Mouse (Mus musculus) intestine, embryonic 15.5 days (tissue): Measurements from ENCODE around the gene Slc25a16. TPM values are rescaled to one million over a fixed set of nuclear protein-coding genes. Genes with fewer than 3 reads are reported as not detected.
"Not testable (repeated sequence)": the region's sequence is repeated elsewhere in the genome, so short reads cannot be mapped to it uniquely, and the experiment has no call there.

Source experiments
- ATAC-seq: fragments of 200-750 bp; cut with Nextera tagmentation; 2 replicates; pipeline ENCODE4 v1.8.0; 2017; ENCODE audit warnings: moderate TSS enrichment, moderate library complexity
- H3K27ac ChIP-seq: fragments of 300-500 bp; sonication (generic); 2 replicates; pipeline ENCODE4 v1.5.1; 2015; ENCODE audit warnings: mild to moderate bottlenecking, inconsistent platforms
- H3K27me3 ChIP-seq: fragments of 300-500 bp; sonication (generic); replicated peaks from 2 replicates; pipeline ENCODE4 v1.6.1; 2015; ENCODE audit warnings: inconsistent platforms
- H3K36me3 ChIP-seq: fragments of 300-500 bp; sonication (generic); 2 replicates; pipeline ENCODE4 v1.6.1; 2015; ENCODE audit warnings: inconsistent platforms
- H3K4me1 ChIP-seq: fragments of 300-500 bp; sonication (generic); replicated peaks from 2 replicates; pipeline ENCODE4 v1.6.1; 2015; ENCODE audit warnings: inconsistent platforms
- H3K4me2 ChIP-seq: fragments of 300-500 bp; sonication (generic); replicated peaks from 2 replicates; pipeline ENCODE4 v1.6.1; 2015; ENCODE audit warnings: mild to moderate bottlenecking, inconsistent platforms
- H3K4me3 ChIP-seq: fragments of 300-500 bp; sonication (generic); replicated peaks from 2 replicates; pipeline ENCODE4 v1.5.1; 2015; ENCODE audit warnings: inconsistent platforms
- H3K9ac ChIP-seq: fragments of 300-500 bp; sonication (generic); 2 replicates; pipeline ENCODE4 v1.6.1; 2015; ENCODE audit warnings: inconsistent platforms
- H3K9me3 ChIP-seq: fragments of 300-500 bp; sonication (generic); 2 replicates; pipeline ENCODE4 v1.6.1; 2016; ENCODE audit warnings: inconsistent platforms
- WGBS: fragments of 180-500 bp; shearing (Covaris S2); methylation state at CpG from one replicate; pipeline ENCODE4 v1.1.7; 2015; 5-methylcytosine and 5-hydroxymethylcytosine counted together
- polyA plus RNA-seq: library from polyadenylated mRNA; unstranded; fragments of >200 nt; fragmentation: Nextera tagmentation; extraction: Ambion mirVana; gene quantifications from 2 replicates; pipeline ENCODE4 v1.2.1, GENCODE M21; 2015

The Slc25a16 gene
- polyA plus RNA-seq, 1 experiment from 2014 or later, result 12.5 TPM

- Histone ChIP-seq H3K9ac (no peak overlapping the region), H3K4me2 (no peak overlapping the region), H3K36me3 (no peaks in the 10 kb centered on the region), H3K9me3 (no peaks in the 10 kb centered on the region), H3K4me1 (no peaks in the 10 kb centered on the region), H3K27me3 (no peaks in the 10 kb centered on the region), H3K27ac (no peak overlapping the region), H3K4me3 (no peak overlapping the region)
- 25% methylated on average over 4 of the region's 4 CpGs for WGBS
- no peak for ATAC-seq
Observed at GRCm38 (mm10) chr10:62892549-62893232, 27.7 kb upstream of the Slc25a16 start.

- no peak for ATAC-seq
- H3K36me3 ChIP-seq, result no peaks in the 10 kb centered on the region
Observed at GRCm38 (mm10) chr10:62893356-62893884, 27.0 kb upstream of the Slc25a16 start.

GRCm38 (mm10) chr10:62894447-62894846 is 26.0 kb upstream of the Slc25a16 start:
- H3K9me3 ChIP-seq, result no peaks in the 10 kb centered on the region
- no peaks in the 10 kb centered on the region for H3K36me3 ChIP-seq
- H3K27me3 ChIP-seq, result no peaks in the 10 kb centered on the region
- H3K4me3 ChIP-seq, result no peak overlapping the region
- WGBS, result 66% methylated on average over 3 of the region's 3 CpGs
- H3K9ac ChIP-seq, result no peak overlapping the region
- ATAC-seq, result no peak
- no peak overlapping the region for H3K27ac ChIP-seq
- no peak overlapping the region for H3K4me2 ChIP-seq
- no peaks in the 10 kb centered on the region for H3K4me1 ChIP-seq

More at GRCm38 (mm10) chr10:62893356-62893884, 27.0 kb upstream of the Slc25a16 start:
- no peak overlapping the region for H3K4me2 ChIP-seq
- H3K4me1 ChIP-seq, result no peaks in the 10 kb centered on the region
- WGBS, result 70% methylated on average over 6 of the region's 6 CpGs
- H3K4me3 ChIP-seq, result no peak overlapping the region
- no peaks in the 10 kb centered on the region for H3K27me3 ChIP-seq
- H3K9me3 ChIP-seq, result no peaks in the 10 kb centered on the region
- no peak overlapping the region for H3K9ac ChIP-seq
- no peak overlapping the region for H3K27ac ChIP-seq

- Histone ChIP-seq H3K4me1 (no peaks in the 10 kb centered on the region), H3K27ac (no peak overlapping the region), H3K4me3 (no peak overlapping the region), H3K9me3 (no peaks in the 10 kb centered on the region), H3K9ac (no peak overlapping the region), H3K4me2 (no peak overlapping the region), H3K36me3 (no peaks in the 10 kb centered on the region), H3K27me3 (no peaks in the 10 kb centered on the region)
- 76% methylated on average over 6 of the region's 6 CpGs for WGBS
- ATAC-seq, result no peak
Observed at GRCm38 (mm10) chr10:62895386-62895785, 25.0 kb upstream of the Slc25a16 start.

- Histone ChIP-seq H3K27ac (no peak overlapping the region), H3K27me3 (no peaks in the 10 kb centered on the region), H3K36me3 (no peaks in the 10 kb centered on the region), H3K9me3 (no peaks in the 10 kb centered on the region), H3K4me1 (no peaks in the 10 kb centered on the region), H3K9ac (no peak overlapping the region), H3K4me2 (no peak overlapping the region), H3K4me3 (no peak overlapping the region)
- WGBS, result 66% methylated on average over 4 of the region's 4 CpGs
- no peak for ATAC-seq
Observed at GRCm38 (mm10) chr10:62896035-62896434, 24.4 kb upstream of the Slc25a16 start.

GRCm38 (mm10) chr10:62896774-62897173 is 23.7 kb upstream of the Slc25a16 start:
- 66% methylated on average over 4 of the region's 4 CpGs for WGBS
- Histone ChIP-seq H3K9me3 (no peaks in the 10 kb centered on the region), H3K9ac (no peak overlapping the region), H3K4me2 (no peak overlapping the region), H3K27me3 (no peaks in the 10 kb centered on the region), H3K36me3 (no peaks in the 10 kb centered on the region), H3K27ac (no peak overlapping the region), H3K4me1 (no peaks in the 10 kb centered on the region), H3K4me3 (no peak overlapping the region)
- no peak; the same call in 1 of the 2 replicates for ATAC-seq

GRCm38 (mm10) chr10:62897437-62897836 is 23.0 kb upstream of the Slc25a16 start:
- Histone ChIP-seq H3K4me3 (no peak overlapping the region), H3K27ac (no peak overlapping the region), H3K9ac (no peak overlapping the region), H3K4me2 (no peak overlapping the region), H3K9me3 (no peaks in the 10 kb centered on the region), H3K4me1 (no peaks in the 10 kb centered on the region), H3K27me3 (no peaks in the 10 kb centered on the region), H3K36me3 (no peaks in the 10 kb centered on the region)
- 94% methylated on average over 3 of the region's 3 CpGs for WGBS
- ATAC-seq, result no peak

GRCm38 (mm10) chr10:62898061-62898460 is 22.4 kb upstream of the Slc25a16 start:
- Histone ChIP-seq H3K4me3 (no peak overlapping the region), H3K4me1 (no peaks in the 10 kb centered on the region), H3K9ac (no peak overlapping the region), H3K27me3 (no peaks in the 10 kb centered on the region), H3K9me3 (no peaks in the 10 kb centered on the region), H3K4me2 (no peak overlapping the region), H3K36me3 (no peaks in the 10 kb centered on the region), H3K27ac (no peak overlapping the region)
- no peak for ATAC-seq
- 77% methylated on average over 2 of the region's 2 CpGs for WGBS

GRCm38 (mm10) chr10:62900144-62900543 is 20.3 kb upstream of the Slc25a16 start:
- no peak overlapping the region for H3K27ac ChIP-seq
- H3K4me3 ChIP-seq, result no peak overlapping the region
- H3K4me2 ChIP-seq, result no peak overlapping the region
- no peak for ATAC-seq
- no peaks in the 10 kb centered on the region for H3K27me3 ChIP-seq
- no peaks in the 10 kb centered on the region for H3K4me1 ChIP-seq
- H3K9me3 ChIP-seq, result no peaks in the 10 kb centered on the region
- 97% methylated on average over 4 of the region's 4 CpGs for WGBS
- H3K9ac ChIP-seq, result no peak overlapping the region
- H3K36me3 ChIP-seq, result no peaks in the 10 kb centered on the region

GRCm38 (mm10) chr10:62901826-62902225 is 18.6 kb upstream of the Slc25a16 start:
- H3K9me3 ChIP-seq, result no peaks in the 10 kb centered on the region
- H3K27ac ChIP-seq, result no peak overlapping the region
- no peak overlapping the region for H3K4me2 ChIP-seq
- no peak overlapping the region for H3K9ac ChIP-seq
- H3K27me3 ChIP-seq, result no peaks in the 10 kb centered on the region
- no peaks in the 10 kb centered on the region for H3K36me3 ChIP-seq
- no peak for ATAC-seq
- 34% methylated on average over 8 of the region's 8 CpGs for WGBS
- no peak overlapping the region for H3K4me3 ChIP-seq
- no peaks in the 10 kb centered on the region for H3K4me1 ChIP-seq

GRCm38 (mm10) chr10:62902829-62903228 is 17.6 kb upstream of the Slc25a16 start:
- H3K9me3 ChIP-seq, result no peaks in the 10 kb centered on the region
- WGBS, result 37% methylated on average over 1 of the region's 1 CpGs
- no peak overlapping the region for H3K27ac ChIP-seq
- no peak for ATAC-seq
- H3K27me3 ChIP-seq, result no peaks in the 10 kb centered on the region
- no peak overlapping the region for H3K9ac ChIP-seq
- no peak overlapping the region for H3K4me3 ChIP-seq
- no peaks in the 10 kb centered on the region for H3K4me1 ChIP-seq
- H3K4me2 ChIP-seq, result no peak overlapping the region
- H3K36me3 ChIP-seq, result no peaks in the 10 kb centered on the region

GRCm38 (mm10) chr10:62906336-62906735 is 14.1 kb upstream of the Slc25a16 start:
- Histone ChIP-seq H3K36me3 (no peaks in the 10 kb centered on the region), H3K4me3 (no peak overlapping the region), H3K4me2 (no peak overlapping the region), H3K27me3 (no peaks in the 10 kb centered on the region), H3K4me1 (no peaks in the 10 kb centered on the region), H3K9me3 (no peaks in the 10 kb centered on the region), H3K27ac (no peak overlapping the region), H3K9ac (no peak overlapping the region)
- no peak for ATAC-seq
- WGBS, result 89% methylated on average over 7 of the region's 7 CpGs

GRCm38 (mm10) chr10:62908896-62909295 is 11.5 kb upstream of the Slc25a16 start, which contains the start of gene Tet1:
Tet1 (minus strand) TSS chr10:62908996.
- not testable (repeated sequence) for H3K9me3 ChIP-seq, H3K36me3 ChIP-seq, H3K27ac ChIP-seq, ATAC-seq, H3K4me1 ChIP-seq, H3K4me2 ChIP-seq, H3K4me3 ChIP-seq, H3K9ac ChIP-seq, H3K27me3 ChIP-seq
- WGBS, result no CpG with 5 or more reads among the region's 1 CpGs
